Mouse (Mus musculus) regulatory T cell (primary cell): ENCODE measurements around the gene Psmd13.

Experiments
- in situ Hi-C: fragments of 300-600 bp; cut with MboI, MseI; formaldehyde crosslinking; loops from one replicate; pipeline ENCODE4 v1.15.1; 2025; ENCODE audit warnings: high pct_unique_total_duplicates

The Psmd13 gene

DNA sequence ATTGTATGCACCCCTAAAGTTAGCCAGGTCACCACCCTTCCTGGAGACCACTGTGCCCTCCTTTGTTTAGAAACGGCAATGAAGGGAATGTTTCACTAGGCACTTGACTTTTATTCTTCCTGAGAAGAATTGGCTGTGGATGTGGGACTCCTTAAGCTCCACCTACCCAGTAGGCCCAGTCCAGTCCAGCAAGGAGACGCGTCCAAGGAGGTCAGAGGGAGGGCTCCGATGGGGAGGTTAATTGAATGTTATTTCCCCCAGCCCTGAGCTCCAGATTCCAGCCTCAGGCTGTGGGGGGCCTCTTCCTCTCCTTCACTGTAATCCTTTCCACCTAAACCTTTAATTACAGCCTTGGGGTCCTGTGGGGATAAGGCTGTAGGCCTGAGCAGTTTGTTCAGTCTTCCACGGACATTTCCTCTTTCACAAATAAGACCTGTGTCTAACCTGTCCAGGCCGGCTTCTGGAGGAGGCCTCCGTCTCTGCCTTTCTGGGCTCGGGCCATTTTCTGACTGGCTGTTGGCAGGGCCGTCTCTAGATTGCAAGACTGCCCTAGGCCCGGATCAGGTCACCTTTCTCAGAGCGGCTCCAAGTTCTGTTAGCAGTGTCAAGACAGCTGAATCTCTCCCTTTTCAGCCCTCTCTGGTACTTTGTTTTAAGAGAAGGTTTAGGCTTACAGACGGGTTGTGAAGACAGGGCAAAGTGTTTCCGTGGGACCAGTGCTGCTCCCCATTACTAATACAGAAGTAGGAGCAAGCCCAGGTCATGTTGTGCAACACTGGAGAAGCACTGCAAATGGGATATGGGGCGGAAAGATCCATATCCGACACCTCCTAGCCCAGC is 20.5 kb downstream of the Psmd13 start:
- in situ Hi-C loops = loop anchor here (5.0 kb wide), 1 partner anchor 60 kb away; no protein-coding TSS in a partner anchor

DNA sequence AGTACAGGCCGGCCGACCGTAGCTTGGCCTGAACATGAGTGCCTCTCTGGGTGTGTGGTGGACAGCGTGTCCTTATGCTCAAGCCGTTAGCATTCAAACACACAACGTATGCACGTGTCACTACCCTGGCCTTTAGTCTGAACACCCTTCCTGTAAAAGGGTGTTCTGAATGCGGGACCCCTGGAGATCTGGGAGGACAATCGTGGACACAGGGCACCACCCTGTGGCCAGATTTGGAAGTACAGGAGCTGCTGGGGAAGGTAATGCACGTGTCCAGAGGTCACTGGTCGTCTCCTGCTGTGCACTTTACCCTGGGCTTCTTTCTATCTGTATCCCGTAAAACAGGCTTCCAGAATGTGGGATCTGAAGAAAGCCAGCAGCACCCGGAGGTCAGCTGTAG is 21.4 kb downstream of the Psmd13 start:
- in situ Hi-C loops = loop anchor here (5.0 kb wide), 1 partner anchor 61 kb away; no protein-coding TSS in a partner anchor

DNA sequence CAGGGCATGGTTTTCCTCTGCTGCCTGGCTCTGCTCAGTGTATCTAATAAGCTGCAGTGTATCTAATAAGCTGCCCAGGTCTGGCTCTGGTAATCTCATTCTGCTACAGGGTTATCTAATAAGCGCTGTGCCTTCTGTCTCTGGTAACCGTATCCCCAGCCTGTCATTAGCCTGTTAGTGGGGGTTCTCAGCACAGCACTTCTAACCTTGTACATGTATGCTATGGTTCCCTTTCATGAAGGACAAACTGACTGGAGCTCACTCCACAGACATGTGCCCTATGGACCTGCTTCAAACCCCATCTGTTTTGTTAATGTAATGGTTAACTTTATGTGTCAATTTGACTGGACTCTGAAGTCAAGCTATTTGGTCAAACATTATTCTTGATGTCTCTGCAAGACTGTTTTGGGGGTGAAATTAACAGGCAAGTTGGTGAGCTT is 23.9 kb downstream of the Psmd13 start:
- in situ Hi-C loops = no loop called here

DNA sequence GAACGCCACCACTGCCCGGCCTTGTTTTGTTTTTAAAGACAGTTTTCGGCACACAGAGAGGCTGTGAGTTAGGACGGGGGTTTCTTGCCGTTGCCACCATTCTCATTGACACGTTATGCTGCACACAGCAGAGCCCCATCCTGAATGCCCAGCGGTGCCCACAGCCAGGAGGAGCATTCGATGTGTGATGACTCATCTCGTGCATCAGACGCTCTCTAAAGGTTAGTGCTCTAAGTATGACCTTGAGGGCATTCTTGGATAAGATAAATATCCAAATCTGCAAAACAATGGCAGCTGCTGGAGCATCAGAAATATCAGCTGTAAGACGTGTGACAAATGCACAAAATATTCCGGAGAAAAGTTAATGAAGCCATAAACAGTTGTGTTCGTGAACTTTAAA is 25.4 kb downstream of the Psmd13 start:
- in situ Hi-C loops = no loop called here

DNA sequence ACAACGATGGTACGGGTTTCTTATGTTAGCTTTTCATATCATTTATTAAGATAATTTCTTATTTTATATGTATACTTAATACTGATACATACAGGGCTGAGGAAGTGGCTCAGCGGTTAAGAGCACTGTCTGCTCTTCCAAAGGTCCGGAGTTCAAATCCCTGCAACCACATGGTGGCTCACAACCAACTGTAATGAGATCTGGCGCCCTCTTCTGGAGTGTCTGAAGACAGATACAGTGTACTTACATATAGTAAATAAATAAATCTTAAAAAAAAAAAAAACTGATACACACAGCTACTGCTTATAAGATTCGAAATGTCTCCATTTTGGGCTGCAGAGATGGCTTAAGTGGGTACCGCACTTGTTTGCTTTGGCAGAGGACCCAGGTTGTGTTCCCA is 25.9 kb downstream of the Psmd13 start:
- in situ Hi-C loops = no loop called here

DNA sequence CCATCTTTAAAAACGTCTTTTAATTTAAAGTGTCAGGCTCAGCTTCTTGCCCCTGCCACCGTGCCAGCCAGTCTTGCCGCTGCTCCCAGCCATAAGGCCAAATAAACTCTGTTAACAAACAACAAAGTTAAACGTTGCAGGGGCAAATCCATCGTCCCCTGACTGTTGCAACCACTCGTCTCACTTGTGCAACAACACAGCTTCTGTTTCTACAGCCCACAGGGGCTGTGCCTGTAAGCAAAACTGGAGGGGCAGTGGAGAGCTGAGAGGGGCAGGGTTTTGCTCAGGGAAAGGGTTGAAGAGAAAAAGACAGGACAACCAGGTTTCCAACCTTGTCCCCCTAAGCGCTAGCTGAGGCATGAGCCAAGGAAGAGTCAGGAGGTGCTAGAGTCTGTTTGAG is 26.4 kb downstream of the Psmd13 start:
- in situ Hi-C loops = no loop called here

DNA sequence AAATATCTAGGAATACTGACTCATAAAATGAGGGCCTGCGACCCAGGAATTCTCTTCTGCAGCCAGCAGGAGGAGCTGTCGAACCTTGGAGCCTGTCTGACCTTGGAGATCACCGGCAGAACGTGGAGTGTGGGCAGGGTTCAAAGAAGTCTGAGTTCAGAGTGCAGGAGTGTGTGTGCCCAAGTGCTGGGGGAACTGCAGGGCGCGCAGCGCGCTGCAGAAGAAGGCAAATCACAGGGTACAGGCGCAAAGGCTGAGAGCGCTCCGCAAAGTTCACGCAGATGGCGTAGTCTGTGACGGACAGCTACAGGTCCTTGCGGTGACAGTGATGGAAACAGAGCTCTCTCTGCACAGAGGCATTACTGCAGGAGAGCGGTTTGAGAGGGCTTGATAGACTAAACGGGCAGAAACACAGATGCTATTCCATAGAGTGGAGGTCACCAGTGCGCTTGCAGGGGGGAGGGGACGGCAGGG is 26.9 kb downstream of the Psmd13 start:
- in situ Hi-C loops = no loop called here

DNA sequence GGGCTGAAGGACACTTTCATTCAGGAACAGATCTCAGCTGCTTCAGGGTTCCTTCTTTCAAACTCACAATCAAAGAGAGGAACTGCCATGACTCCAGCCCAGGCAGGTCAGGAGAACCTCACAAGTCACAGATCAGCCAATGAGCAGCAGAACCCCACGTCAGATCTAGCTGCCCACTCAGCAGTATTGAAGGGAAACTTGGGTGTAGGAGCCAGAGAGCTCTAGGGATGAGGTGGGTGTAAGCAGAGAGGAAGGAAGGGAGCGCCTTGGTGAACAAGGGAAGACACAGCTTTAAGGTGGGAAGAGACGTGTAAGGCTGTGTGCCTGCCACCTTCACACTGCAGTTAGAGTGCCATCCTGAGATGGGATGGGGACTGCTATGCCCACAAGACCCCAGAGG is 30.5 kb downstream of the Psmd13 start:
- in situ Hi-C loops = no loop called here

DNA sequence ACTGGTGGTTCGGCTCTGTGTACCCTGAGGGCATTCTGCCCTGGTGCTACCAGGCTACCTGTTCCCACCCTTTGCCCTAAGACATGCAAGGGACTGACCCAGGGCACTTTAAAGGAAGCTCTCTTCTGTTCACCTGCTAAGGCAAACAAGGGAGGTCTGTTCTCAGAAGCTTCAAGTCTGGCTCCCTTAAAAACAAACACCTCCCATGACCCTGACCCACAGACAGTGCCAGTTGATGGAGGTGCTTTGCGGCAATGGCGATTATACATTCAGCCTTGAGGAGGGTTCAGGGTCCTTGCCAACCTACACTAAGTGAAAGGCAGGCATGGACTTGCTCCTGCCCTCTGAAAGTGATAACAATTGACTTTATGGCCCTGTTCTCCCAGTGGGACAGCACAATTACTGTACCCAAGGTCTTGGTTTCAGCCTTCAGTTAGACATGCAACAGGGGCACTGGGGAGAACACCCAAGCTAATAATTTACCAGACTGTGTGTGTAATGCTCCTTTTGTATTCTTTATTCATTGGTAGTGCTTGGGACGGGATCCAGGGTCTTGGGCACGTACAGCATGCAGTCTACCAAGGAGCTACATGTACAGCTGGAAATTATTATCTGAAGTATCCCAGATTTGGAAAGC is 31.2 kb downstream of the Psmd13 start:
- in situ Hi-C loops = no loop called here

DNA sequence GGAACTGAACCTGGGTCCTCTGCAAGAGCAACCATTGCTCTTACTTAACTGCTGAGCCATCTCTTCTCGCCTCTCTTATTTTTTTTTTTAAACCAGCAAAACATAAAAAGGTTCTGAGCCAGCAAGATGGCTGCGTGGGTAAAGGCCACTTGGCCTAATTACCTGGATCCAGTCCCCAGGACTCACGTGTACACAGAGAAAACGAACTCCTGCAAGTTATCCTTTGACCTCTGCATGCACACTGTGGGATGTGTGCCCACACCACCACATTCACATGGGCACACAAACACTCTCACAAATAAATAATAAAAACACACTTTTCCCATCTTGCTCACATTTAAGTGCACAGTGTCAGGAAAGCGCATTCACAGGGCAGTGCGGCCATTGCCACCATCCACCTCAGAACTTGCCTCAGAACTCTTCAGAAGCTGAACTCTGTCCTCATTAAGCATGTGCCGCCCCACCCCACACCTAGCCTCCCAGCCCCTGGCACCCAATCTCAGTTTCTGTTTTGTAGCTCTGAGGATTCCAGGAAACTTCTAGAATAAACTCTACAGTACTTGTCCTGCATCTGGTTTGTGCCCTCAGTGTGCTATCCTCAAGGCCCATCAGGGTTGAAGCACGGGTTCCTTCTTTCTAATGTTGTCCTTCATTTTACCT is 32.4 kb downstream of the Psmd13 start:
- in situ Hi-C loops = no loop called here

DNA sequence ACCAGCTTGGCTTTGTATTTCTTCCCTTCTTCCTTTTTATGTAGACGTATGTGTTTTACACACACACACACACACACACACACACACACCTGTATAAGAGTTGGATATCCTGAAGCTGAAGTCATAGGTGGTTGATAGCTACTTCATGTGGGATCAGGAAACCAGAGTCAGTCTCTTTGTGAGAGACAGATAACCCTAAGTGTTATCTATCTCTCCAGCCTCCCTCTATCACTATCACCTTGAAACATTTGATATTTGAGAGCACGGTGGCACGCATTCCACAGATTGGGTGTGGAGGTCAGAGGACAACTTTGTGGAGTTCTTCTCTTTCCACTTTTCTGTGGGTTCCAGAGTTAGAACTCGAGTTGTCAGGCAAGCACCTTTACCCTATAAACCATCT is 38.1 kb downstream of the Psmd13 start:
- in situ Hi-C loops = no loop called here

DNA sequence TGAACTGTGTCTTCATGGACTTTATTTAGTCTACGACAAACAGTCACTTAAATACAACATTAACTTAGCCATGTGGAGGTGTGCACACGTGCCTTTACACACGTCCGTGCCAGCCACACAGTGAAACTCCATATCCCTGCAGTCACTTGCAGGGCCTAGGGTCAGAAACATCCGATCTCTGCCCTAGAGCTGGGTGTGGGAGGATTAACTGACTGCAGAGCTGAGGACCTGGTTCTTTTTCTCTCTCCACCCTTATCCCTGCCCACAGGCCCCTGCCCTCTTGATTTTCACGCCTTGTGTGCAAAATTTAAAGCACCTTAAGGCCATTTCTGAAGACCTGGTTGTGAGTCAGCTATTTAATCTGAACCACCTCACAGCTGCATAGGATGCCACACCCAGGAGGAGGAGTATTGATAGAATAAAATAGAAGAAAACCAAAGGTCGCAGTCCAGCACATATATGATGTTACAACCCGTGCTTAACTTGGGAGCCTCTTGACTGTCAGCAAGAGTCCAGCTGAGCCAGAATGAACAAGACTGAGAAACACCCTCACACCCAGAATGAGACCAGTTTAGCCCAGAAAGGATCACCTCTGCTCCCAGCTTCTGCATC is 38.8 kb downstream of the Psmd13 start, which contains the start of gene Nlrp6:
Gene Nlrp6 (plus strand): TSS at position 485 of the 612 bp plus-strand sequence.
- in situ Hi-C loops = no loop called here

DNA sequence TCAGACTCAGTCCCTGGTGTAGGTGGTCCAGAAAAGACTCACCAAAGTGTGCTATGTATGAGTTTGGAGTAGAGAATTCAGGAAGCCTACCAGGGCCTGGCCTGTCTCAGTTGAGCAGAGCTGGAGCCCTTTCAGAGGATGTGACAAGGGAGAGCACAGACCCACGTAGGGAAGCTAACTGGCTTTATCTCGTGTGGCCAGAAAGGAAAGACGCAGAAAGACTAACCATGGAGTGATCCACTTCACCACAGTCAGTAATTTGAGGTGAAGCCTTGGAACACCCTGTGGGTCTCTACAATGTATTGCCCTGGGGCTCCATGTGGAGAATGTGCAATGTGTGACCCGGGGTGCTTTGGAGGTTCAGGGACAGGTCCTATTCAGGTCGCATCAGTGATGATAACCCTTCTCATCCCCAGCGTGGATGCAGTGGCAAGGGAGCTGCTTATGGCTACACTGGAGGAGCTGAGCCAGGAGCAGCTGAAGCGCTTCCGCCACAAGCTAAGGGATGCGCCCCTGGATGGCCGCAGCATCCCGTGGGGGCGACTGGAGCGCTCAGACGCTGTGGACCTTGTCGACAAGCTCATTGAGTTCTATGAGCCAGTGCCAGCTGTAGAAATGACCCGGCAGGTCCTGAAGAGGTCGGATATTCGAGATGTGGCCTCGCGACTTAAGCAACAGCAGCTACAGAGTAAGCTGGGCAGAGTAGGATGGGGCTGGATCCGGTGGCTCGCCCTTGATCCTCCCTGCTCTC is 39.6 kb downstream of the Psmd13 start:
- in situ Hi-C loops = no loop called here

DNA sequence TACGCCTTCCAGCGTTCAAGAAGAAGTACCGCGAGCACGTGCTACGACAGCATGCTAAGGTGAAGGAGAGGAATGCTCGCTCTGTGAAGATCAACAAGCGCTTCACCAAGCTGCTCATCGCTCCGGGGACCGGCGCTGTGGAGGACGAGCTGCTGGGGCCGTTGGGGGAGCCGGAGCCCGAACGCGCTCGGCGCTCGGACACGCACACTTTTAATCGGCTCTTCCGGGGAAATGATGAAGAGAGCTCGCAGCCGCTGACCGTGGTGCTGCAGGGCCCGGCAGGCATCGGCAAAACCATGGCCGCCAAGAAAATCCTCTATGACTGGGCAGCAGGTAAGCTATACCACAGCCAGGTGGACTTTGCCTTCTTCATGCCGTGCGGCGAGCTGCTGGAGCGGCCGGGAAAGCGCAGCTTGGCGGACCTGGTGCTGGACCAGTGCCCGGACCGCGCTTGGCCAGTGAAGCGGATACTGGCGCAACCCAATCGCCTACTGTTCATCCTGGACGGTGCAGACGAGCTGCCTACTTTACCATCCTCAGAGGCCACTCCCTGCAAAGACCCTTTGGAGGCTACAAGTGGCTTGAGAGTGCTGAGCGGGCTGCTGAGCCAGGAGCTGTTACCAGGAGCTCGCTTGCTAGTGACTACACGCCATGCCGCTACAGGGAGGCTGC is 40.8 kb downstream of the Psmd13 start:
- in situ Hi-C loops = no loop called here

DNA sequence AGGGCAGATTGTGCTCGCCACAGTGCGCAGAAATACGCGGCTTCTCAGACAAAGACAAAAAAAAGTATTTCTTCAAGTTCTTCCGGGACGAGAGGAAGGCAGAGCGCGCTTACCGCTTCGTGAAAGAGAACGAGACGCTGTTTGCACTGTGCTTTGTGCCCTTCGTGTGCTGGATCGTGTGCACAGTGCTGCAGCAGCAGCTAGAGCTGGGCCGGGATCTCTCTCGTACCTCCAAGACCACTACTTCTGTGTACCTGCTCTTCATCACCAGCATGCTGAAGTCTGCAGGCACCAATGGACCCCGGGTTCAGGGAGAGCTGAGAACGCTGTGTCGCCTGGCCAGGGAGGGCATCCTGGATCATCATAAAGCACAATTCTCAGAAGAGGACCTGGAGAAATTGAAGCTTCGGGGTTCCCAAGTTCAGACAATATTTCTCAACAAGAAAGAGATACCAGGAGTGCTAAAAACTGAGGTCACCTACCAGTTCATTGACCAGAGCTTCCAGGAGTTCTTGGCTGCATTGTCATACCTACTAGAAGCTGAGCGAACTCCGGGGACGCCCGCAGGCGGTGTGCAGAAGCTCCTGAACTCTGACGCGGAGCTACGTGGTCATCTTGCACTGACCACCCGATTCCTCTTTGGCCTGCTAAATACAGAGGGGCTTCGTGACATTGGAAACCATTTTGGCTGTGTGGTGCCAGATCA is 41.5 kb downstream of the Psmd13 start:
- in situ Hi-C loops = no loop called here

DNA sequence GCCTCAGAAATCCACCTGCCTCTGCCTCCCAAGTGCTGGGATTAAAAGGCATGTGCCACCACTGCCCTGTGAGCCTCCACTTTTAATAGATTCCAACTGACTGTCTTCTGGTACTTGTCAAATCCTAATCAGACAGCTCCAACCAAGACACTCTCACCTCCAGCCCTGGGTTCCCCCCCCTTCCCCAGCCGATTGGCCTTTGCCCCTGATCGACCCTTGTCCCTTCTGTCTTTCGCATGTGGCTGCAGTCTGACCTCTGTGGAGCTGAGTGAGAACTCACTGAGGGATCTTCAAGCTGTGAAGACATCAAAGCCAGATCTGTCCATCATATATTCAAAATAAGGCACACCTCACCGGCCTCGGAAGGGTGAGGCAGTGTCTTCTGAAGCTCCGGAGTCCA is 45.4 kb downstream of the Psmd13 start:
- in situ Hi-C loops = no loop called here

DNA sequence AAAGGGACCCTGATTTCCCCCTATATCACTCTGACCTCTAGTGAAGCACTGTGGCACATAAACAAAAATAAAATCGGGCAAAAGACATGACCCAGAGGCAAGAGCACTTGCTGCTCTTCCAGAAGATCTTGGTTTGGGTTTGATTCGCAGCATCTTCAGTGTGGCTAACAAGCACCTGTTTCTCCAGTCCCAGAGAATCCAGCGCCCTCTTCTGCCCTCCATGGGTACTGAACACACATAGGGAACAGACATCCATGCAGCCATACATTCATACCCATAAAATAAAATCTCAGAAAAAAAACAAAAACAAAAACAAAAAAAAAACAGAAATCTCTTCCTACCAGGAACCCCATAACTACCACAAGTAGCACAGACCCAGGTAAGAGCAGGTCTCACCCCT is 56.7 kb downstream of the Psmd13 start:
- in situ Hi-C loops = no loop called here

DNA sequence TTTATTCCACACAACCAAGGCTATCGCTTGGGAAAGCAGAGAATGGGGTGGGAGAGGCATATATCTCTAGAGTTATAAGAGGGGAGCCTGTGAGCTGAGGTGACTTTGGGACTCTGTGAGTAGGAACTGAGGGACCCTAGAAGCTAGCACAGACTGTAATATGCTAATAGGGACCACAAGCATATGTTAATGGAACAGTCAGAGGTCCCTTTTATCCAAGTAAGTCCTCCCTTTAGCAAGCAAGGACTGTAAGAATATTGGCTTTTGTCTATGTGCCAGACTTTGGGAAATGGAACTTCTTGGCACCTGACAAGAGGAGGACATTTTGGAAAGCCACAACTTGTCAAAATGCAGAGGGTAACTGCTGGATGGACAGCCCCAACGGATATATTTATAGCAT is 57.1 kb downstream of the Psmd13 start:
- in situ Hi-C loops = no loop called here

DNA sequence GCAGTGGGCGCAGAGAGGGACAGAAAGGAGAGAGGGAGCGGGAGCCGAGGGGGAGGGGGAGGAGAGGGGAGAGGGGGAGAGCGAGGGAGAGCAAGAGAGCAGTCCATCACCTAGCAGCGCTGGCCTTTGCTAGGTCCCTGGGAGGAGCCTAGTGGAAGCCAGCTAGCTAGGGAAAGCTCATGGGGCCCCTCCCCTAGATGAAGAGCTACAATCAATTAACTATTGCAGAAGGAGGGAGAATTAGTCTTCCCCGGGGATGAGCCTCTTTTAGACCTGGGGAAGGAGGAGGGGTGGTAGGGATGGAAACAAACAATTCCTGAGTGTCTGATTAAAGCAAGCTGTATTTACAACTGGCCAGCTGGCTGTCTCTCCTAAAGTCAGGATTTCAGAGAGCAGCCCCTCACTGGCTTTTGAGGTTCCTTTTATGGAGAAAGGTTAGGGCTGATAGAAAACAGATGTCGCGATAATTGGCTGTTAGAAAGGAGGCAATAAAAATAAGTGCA is 58.0 kb downstream of the Psmd13 start:
- in situ Hi-C loops = no loop called here
